Mouse (Mus musculus): Measurements from ENCODE around the gene Eva1c. TPM values are rescaled to one million over a fixed set of nuclear protein-coding genes. Genes with fewer than 3 reads are reported as not detected.
"Not testable (repeated sequence)": the region's sequence is repeated elsewhere in the genome, so short reads cannot be mapped to it uniquely, and the experiment has no call there.

Eva1c gene
- 1 to 10 TPM; 1.7 to 3.1 TPM for total RNA-seq (2021)
- long read RNA-seq, experiment 1, partial matches to known transcripts, result 1 of 2 reads
- long read RNA-seq, experiment 1, other reads (novel, unspliced or antisense), result 0 of 2 reads
- long read RNA-seq, experiment 2, partial matches to known transcripts, result 0 of 4 reads
- long read RNA-seq, experiment 2, other reads (novel, unspliced or antisense), result 2 of 4 reads

DNA sequence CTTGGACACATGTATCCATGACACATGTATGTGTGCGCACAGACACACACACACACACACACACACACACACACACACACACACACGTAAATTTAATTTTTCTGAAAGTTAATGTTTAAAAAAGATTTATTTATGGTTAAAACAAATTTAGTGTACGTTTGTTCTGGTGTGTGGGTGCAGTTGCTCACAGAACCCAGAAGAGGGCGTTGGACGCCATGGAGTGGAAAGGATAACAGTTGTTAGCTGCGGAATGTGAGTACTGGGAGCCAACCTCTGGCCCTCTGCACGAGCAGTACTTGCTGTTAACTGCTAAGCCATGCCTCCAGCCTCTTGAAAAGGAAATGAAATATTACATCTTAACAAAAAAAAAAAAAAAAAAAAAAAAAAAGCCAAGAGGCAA is at the start of gene Eva1c:
Gene Eva1c (plus strand): TSS at position 263 of the 400 bp plus-strand sequence.
- no peak for DNase-seq

DNA sequence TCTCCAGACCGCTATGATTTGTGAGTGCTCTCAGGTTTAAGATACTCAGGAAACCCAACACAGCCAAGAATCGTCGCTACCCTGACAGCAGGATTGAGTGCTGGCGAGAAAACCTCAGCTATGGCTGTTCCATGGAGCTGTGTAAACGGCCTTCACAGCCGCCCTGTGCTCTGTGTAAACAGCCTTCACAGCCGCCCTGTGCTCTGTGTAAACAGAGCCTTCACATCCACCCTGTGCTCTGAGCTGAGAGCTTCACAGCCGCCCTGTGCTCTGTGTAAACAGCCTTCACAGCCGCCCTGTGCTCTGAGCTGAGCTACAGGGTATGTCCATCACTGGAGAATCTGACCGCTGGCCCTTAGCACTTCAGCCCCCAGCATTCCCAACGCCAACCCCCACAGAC is 46.7 kb upstream of the Eva1c start:
- DNase-seq, result no peak

DNA sequence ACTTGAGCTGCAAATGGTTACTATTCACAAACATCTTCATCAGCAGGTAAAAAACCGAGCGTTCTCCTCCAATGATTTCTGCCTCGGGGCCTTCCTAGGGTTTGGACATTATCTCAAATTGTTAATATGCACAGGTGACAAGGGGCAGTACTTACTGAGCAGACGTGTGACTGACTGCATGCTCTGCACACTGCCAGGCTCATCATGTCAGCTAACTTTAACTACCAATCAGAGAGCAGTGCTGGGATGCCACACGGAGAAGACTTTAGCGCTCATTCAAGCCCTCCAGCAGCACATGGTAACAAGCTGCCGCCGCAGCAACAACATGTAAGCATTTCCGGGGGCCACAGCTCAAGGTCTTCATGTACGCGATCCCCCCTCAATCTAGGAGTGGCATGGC is 43.2 kb upstream of the Eva1c start:
- DNase-seq, result no peak

DNA sequence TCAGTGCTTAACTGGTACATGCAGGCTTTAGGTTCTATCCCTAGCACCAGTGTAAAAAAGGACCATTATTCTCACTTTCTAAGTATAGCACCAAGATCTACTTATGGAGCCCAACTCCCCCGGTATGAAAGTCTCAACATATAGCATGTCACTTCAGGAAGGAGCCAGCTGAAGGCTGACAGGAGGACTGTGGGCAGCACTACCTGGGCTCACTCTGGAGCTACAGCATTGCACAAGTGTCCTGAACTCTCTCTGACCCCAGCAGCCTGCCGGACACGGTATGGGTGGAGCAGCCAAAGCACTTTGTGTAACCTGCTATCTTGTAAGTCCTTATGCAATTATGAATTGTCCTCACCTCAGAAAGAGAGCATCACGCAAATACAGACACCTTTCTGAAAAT is 41.3 kb upstream of the Eva1c start:
- no peak for DNase-seq

DNA sequence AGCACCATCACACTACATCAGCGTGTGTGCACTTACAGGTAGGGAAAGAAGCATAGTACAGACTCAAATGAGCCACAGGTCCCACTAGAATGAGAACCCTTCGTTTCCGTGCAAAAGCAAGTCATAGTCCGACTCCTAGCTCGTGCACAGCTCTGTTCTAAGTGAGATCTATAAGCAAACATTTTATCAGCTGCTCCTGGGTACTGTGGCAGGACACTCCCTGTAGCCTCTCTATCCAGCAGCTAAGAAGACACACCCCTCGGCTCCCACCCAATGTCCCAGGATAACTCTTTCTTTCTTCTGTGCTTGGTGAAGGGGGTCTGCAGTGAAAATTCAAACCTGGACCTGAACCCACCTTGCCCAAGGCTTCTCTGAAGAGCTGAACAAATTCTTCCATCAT is 37.9 kb upstream of the Eva1c start:
- DNase-seq, result no peak

DNA sequence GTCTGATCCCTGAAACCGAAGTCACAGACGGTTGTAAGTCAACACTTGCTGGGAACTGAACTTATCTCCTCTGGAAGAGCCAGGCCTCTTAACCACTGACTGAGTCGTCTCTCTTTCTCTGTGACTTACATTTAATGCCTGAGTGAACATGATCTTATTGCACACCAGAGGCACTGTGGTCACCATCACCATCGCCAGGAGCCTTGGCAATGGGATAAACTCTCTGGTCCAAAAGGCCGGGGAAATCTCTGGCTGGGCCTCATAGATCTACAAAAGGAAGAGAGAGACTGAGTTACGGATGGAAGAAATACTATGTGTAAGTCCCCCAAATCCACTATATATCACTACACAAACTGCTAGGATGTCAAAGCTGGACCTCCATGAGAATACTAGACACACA is 35.6 kb upstream of the Eva1c start:
- DNase-seq, result no peak

DNA sequence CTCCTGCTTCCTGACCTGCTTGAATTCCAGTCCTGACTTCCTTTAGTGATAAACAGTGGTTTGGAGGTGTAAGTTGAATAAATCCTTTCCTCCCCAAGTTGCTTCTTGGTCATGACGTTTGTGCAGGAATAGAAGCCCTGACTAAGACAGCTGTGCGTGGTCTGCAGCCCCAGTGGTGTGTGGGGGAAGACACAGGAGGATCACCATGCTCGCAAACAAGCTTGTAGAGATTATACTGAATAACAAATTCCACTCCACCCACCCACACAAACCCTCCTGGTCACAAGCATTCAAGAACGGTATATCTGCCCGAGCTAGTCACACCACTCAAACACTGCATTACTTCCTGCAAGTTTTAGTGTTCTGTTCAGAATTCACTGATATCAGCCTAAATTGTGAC is 34.5 kb upstream of the Eva1c start:
- DNase-seq, result no peak

DNA sequence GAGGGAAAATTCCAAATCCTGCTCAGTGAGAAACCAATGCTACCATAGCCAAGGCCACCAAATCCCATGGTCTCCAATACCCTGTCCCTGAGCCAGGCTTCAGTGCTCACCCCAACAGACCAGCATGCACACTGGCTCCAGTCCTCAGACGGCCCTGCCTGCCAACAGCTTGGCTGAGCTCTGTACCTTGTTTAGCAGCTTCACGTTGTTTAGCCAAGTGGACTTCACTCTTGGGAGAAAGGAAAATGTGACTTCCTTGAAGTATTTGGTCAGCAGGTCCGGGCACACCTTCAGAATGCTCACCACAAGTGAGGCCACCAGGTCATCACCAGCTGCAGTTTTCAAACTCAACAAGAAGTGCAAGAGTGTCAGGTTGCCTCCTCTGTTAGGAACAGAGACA is 34.0 kb upstream of the Eva1c start:
- DNase-seq, result peak in 1 of 2 experiments; percentile 11

DNA sequence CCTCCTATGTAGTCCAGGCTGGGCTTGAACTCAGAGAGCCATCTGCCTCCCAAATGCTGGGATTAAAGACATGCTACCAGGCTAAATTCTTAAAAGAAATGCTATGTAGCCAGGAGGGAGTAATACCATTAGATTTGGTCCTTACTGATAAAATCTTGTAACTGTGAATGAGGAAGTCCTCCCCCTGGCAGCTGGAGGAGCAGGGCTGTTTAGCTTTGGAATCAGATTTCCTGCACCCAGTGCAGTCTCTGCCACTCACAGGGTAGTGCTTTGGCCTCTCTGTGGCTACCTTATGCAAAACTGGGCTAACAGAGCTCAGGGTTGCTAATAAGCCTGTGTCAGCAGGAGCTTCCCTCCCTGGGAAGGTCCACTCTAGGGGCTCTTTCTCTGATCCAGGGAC is 31.8 kb upstream of the Eva1c start:
- DNase-seq, result no peak

DNA sequence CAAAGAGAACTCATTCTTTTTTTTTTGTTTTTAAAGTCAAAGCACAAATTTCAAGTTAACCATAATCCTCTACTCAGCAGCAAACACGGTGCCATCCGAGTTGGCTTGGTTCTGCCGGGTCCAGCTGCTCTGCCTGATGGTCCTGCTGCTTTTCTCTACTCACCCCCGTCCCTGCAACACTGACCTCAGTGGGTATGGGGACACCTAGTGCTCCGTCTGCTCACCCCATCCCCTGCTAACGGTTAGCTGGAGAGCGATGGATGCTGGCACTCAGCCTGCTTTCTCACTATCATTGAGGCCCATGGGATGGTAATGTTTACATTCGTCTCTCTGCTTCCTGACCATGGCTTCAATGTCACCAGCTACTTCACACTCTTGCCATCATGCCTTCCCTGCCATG is 28.1 kb upstream of the Eva1c start:
- no peak for DNase-seq

DNA sequence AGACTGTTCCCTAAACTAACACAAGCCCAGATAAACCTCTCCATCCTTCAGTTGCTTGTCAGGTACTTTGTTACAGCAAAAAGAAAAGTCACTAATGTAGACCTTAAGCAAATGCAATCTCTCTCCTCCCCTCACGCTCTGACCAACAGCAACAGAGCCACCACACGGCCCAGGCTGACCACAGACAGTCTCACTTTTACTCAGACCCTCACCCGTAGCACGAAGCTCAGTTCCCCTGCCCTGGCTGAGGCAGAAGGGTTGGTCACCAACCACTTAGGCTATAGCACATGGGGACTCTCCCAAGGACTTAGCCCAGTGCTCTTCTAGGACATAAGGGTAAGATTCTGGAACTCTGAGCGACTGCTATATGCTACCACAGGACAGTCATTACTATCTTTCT is 27.7 kb upstream of the Eva1c start:
- no peak for DNase-seq

DNA sequence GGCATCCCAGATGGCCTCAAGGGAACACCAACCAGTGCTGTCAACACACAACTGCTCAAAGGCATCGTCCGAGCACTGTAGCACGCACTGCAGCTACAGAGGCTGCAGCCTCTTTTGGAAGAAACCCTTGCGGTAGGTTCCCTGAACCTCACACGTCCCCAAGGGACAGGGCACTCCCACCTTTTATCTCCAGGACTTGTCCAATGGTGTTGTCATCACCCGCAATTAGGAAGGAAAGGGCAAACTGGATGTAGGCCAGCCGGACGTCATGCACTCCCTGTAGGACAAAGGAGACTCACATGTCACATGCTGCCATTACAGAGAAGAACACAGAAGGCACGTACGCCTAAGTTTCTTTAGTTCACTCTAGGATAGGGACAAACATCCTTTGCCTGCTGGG is 26.7 kb upstream of the Eva1c start:
- DNase-seq, result peak; percentile 78 to 83

DNA sequence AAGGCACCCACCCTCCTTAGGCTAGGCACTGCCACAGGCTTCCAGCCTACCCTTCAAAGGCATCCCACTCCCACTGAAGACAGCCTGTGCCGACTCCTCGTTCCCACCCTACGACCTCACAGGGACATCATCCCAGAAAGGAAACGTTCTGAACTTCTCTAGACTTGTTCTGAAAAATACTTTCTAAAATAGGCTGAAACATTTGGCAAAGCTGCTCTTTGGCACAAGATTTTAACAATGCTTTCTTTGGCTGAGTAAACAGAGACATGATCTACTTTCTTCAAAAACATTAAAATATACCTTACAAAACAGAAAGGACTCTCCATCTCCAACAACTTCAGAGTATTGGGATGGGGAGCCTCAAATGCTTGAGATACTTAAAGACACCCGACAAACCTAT is 25.3 kb upstream of the Eva1c start:
- DNase-seq, result peak; percentile 30 to 43

DNA sequence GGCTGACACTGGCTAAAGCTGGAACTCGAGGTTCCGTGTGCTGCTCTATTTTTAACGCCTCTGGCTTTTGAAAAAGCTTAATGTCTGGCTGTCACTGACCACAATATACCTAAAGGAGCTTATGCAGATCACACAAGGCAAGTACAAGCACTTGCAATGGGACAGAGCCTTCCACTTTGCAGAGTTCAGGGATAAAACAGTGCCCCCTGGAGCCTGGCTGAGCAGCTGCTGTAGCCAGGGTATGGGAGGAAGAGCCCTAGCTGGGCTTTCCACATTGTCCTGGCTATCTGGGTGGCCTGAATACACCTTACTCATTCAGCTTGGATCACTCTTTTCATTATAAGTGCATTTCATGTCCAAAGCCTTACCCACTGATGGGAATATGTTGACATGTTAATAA is 24.6 kb upstream of the Eva1c start:
- DNase-seq, result peak; percentile 32 to 39

DNA sequence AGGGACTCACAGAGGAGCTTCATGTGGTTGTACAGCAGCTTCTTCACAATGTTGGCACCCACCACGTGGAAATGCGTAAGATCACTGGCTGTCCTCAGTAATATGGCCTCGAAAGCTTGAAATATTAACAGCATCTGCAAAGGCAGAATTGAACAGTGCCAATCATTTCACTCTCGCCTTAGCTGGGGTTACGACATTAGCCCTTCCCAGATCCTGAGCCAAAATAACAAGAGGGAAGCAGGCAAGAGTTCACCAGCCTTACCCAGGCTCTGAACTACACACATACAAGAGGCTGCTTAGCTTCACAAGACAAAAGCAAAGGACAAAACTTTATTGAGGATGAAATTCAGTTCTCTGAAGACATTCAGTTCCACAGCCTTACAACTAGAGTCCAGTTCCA is 22.1 kb upstream of the Eva1c start:
- no peak for DNase-seq

DNA sequence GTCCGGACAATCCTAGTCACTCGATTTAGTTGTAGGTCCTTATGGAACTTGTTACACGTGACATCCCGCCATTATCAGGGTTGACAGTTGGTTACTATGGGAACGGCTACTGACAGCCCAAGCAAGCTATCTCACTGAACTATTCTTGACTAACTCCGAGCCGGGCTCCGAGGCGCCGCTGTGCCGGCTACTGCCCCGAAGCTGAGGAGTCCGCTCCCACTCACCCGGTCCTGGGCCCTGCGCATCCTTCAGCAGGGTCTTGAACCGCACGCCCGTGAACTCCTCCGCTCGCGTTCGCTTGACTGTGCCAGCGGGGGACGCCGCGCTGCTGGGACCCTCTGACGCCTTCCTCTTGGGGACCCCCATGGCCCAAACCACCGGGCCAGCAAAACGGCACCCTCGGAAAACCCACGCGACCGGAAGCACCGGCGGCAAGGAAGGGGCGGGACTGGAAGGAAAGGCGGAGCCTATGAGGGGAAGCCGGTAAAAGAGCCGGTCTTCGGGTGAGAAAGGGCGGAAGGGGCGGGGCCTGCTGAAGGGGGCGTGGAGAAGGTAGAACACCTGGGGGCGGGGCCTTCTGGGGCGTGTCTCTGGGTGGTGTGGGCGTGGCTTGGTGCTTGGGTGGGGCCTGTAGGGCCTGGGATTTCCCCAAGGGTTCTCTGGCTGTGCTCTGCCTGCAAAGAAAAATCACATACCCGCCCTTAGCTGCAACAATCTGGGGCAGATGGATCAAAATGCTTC is 16.4 kb upstream of the Eva1c start, which contains the start of gene Urb1:
Gene Urb1 (minus strand): TSS at position 439 of the 741 bp plus-strand sequence.
- peak; percentile 98 to 100 for DNase-seq

DNA sequence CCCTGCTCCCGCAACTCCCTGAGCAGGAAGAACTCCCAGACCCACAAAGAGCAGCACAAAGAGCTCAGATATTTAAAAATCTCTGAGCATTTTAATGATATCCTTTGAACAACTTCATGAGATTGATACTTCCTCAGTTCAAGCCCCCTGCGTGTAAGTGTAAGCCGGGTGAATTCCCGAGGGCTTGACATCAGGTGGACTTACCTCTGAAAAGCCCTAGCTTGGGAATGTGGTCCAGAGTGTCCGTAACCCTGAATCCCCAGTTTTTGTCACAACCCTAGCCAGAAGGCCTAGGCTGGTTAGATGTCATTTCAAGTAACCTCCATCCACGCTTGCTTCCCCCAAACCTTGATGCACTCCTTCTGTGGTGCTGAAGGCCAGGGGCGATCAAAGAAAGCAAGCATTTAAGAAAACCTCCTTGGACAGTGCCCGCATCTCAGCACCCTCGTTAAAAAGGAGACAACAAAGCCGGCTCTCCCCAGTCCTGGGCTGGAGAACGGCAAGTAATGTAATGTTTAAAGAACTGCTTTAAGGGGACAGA is 15.7 kb upstream of the Eva1c start:
- no peak for DNase-seq

DNA sequence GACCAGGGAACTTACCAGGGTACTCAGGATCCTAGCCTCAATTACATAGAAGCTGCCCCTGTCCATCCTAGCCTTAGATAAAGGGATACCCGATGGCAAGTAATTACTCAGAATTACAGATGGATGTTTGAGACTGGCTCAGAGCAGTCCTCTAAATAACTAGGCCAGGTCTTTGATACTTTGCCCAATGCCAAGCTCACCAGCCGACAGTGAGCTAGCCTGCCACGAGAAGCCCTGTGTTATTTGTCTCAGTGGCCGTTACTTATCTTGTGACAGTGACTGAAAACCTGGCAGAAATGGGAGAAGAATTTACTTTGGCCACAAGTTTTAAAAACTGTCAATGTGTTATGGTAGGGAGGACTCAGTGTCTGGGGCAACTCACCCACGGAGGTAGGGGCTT is 14.4 kb upstream of the Eva1c start:
- DNase-seq, result no peak

DNA sequence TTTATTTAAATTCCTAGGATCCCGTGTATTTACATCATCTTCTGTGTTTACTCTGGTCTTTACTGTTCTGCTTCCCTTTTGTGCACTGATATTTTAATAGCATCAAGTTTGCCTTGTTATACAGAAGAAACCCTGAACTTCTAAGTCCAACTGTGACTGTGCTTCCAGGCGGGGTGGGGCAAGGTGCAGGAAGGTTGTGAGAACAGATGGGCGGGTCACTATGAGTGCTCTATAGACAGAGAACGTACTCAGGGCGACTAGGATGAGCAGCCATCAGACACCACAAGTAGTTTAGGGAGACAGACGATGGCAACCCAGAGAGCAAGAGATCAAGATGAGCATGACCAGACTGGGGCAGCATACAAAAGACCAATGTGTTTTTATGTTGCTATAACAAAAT is 6.2 kb upstream of the Eva1c start:
- no peak for DNase-seq

DNA sequence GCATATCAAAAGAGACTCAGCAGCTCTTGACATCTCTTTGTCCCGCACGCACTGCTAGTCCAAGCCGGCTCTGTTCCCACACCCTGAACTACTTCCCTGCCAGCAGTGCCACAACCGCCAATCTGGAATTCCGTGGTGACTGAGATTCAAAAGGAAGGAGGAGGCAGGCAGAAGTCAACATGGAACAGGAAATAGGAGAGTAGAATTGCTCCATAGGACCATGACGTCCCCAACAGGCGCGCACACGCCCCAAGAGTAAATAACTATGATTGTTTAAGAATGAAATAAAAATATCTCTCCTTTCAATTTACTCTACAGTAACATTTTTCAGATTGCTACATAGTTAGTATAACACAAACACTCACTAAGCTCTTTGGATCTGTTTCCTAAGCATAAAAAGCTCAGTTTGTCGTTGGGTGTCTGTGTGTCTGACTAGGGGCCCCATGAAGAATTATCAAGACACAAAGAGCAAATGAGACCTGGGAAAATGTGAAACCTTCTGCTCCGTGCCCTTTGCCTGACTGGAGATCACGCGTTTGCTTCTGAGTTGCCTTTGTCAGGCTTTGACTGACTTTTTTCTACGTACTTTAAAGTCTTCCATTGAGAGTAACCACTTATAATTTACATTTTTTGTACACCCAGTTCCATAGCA is 5.3 kb upstream of the Eva1c start:
- no peak for DNase-seq

DNA sequence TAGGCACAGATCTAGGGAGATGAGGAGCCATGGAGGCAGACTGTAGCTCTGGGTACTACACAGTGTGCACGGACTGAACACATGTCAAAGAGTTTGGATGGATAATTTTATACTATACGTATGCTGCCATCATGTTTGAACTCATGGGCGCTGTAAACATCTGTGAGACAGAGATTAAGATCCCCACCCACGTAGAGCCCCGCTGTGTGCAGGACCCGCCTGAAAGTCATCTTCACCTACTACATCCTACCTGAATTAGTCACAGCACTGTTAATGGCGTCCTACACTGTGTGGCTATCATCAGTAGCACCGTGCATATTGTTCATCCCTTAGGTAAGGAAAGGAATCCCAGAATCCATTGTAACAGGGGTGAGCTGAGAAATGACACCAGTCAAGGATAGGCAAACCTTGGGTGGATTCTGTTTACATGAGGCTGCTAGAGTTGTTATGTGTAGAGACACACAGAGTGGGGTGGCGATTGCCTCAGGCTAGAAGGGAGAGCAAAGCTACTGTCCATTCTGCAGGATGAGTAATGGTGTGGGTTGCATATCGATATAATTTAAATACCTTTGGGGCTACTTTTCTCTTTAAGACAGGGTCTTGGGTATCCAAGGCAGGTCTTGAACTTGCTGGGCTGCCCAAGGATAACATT is 4.1 kb upstream of the Eva1c start:
- no peak for DNase-seq

DNA sequence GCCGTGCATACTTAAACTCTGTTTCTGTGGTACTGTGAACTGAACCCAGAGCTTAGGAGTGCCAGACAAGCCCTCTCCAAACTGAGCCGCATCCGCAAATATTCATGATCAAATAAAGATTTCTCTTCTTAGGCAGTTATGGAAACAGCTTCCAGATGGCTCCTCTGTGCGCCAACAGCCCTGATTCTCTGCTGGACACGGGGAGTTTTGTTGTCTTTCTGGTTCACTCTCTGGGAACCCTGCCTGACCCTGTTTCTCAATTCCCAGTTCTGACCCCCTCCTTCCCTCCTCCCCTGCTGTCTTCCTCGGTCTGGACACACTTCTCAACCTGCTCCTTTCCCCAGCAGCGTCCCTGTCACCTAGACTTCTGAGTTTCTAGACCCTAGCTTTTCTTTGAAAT is 3.5 kb upstream of the Eva1c start:
- DNase-seq, result peak; percentile 32 to 49

DNA sequence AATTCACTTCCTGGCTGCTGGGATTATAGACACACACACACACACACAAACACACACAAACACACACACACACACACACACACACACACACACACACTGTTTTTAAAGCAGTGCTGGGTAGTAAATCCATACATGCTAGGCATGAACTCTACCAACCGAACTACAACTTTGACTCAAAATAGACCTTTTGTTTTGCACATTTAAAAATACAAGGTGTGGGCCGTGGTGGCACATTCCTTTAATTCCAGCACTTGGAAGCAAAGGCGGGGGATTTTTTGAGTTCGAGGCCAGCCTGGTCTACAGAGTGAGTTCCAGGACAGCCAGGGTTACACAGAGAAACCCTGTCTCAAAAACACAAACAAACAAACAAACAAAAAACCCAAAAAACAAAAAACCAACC is 2.5 kb upstream of the Eva1c start:
- not testable (repeated sequence) for DNase-seq
